Mouse (Mus musculus) layer of hippocampus, adult 11-12 months (tissue): ENCODE data around the gene Ssh3.

Source experiments
- DNase-seq: peaks from one replicate; pipeline ENCODE4 v3.0.0; 2022; ENCODE audit warnings: low spot score

Gene Ssh3

DNA sequence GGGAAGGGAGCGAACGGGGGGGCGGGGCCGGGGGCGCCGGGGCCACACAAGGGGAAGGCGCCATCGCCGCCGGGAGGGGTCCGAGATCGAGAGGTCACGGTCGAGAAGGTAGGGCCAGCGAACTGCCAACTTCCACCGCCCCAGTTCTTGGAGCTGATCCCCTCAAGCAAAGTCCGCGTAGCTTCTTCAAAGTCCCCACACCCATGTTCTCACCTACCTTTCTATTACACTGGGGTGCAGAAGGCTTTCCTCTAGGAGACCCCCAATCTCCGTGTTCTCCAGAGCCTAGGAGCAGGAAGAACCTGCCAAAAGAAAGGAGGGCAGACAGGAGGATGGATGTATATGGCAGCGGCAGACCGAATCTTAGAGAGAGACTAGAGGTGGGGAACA lies 53.5 kb downstream of the Ssh3 start:
- no peak for DNase-seq

DNA sequence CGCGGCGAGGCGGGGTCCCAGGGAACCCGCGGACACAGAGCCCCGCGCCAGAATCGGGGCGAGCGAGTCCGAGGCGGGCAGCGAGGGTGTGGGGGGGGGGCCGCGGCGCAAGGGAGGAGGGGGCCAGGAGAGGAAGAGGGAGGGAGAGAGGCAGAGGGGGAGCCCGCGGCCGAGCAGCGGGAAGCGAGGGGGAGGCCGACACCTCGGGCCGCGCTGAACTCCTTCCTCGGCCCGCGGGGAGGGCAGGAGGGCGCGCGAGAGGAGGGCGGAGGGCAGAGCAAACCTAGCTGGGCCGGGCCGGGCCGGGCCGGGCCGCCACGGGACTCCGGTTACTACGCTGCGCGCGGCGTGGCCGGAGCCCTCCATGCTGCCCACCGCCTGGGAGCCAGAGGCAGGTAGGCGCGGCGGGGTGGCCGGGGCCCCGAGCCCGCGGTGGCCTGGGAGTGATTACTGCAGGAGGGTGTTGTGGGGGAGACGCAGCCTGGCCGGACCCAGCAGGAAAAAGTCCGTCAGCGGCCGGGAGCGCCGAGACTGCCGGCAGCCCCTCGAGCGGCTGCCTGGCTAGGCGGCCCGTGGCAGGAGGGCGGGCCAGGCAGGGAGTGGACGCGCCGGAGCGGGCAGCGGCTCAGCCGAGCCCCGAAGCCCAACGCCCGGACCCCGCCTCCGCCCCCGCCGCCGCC lies 54.1 kb downstream of the Ssh3 start:
- no peak for DNase-seq

DNA sequence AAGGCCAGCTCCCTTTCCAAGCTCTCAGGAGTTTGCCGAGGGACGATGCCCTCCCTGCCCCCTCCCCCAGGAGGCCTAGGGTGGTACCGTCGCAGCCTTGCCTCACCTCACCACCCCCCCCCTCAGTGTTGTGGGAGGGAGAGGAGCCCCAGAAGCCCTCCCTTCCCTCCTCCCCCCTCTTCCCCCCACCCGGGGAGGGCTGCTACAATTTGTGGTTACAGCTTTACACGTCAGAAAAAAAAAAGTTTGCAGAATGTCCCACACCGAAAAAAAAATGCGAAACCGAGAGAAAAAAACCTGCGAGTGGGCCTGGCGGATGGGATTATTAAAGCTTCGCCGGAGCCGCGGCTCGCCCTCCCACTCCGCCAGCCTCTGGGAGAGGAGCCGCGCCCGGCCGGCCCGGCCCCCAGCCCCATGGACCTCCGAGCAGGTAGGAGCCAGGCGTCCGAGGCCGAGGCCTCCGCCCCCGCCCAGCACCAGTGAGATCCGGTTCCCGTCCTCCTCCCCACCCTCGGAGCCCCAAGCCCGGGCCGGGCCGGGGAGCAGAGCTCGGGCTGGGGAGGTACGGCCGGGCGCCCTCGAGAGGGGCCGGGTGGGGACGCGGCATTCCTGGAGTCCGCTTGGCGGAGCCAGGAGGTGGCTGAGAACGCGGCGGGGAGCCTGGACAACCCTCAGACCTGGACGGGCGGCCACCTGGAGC lies 54.8 kb downstream of the Ssh3 start, which contains the start of the genes Clcf1 and AC109138.7:
TSS of gene Clcf1 (plus strand) at position 168 of the 700 bp plus-strand sequence.
TSS of gene AC109138.7 (plus strand) at position 287 of the 700 bp plus-strand sequence.
- no peak for DNase-seq

DNA sequence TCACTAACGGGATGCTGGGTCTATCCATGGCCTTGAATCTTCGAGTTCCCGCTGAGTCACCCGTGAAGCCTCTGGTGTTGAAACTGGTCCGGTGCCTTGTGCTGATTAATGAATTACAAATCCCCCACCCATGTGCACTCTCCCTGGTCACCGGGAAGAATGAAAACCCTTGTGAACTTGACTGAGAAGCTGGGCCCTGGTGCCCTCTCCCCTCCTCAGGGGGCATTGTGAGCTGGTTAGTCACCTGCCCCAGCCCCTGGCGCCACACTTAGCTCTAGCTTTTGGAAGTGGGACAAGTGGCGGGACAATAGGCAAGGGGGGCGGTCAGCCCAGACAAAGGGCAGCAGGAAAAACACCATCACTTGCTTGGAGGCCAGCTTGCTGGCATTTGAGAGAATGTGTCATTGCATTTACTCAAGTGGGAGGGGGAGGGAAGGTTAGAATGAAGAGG lies 55.4 kb downstream of the Ssh3 start:
- no peak for DNase-seq

DNA sequence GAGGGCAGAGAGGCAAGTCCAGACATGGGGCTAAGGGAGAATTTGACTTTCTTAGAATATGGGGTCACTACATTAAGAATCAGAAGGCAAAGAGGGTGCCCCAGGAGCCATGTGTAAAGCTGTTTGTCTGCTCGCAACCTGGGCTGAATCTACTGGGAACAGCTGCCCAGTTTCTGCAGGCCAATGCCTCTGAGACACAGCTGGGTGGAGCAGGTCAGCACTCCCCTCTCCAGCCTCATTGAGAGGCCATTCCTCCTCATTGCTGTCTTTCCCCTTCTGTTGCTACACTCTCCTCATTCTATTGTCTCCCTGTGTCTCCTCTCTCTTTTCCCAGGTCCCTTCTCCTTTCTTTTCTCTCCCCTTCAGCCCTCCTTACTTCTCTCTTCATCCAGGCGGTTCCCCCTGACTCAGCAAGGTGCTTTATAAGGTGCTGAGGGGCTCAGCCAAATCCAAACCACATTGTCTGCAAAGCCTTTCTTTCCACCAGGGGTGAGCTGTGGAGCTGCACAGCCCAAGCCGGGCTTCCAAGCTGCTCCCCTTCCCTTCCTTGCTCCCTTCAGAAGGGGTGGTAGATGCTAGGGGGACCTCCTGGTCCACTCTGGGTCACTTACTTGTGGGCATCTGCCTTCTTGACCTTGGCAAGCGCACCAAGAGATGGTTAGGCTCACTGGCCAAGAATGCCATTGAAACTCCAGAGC lies 56.9 kb downstream of the Ssh3 start:
- DNase-seq: no peak
